Mouse (Mus musculus): Measurements from ENCODE around the gene Fxyd6.

Gene Fxyd6

DNA sequence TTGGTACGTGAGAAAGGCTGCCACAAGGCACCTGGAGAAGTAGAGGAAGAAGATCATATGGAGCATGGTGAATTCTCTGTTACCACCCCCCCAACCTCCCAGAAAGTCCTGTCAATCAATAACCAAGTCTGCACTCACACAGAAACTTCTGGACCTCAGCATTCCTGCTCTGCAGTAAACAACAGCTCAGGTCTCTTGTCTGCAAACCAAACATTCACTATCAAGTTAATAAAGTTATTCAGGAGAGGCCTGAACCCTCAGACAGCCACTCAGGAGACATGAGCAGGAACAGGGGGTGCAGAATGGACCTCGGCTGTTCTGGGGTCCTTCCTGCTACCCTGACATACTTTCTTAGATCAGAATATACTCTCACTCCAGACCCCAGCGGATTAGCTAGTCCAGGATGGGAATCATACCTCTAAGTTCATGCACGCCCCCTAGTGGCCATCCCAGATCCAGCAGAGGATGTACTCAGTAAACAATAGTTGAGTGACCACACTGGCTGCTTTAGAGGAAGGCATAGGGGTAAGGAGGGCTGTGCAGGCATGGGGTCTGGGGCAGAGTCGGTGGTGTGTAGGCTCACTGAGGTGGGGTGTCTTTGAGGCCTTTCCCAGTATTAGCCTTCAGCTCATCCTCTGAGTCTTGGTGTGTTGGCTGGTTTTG, 43.6 kb downstream of the Fxyd6 start:
- peak in 1 of 2 experiments; percentile 38 for DNase-seq

DNA sequence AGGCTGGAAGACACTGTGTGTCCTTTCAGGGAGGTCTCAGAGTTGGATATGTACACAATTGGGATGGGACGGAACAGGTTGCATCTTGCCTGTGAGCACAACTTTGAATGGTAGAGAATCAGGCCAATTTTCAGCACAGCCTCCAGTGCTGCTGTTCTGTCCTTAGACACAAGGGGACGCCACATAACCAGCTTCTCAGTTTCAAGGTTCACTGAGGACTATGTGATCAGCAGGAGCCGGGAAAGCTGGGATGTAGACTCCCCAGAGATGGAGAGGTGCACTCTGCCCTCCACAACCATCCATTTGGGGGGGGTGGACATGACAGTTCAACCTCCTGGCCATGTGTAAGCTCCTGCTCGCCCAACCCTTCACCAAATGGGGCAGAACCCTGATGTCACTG, 45.9 kb downstream of the Fxyd6 start:
- peak in 1 of 2 experiments; percentile 56 for DNase-seq

DNA sequence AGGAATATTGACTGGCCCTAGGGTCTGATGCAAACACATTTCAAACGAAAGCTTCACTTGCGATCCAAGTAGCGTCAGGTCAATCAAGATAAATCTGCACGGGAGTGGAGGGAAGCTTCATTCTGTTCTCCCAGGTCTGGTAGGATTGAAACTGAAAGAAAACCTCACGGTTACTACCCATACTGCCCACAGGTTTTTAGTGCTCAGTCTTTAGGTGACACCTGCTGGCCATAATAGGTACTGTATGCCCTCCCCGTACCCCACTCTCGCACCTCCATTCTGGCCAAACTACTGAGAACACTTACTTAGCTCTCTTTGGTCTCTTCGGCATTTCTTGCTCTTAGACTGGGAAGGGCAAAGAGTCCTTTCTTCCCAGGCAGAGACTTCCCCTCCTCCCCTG, 47.3 kb downstream of the Fxyd6 start:
- DNase-seq, result peak in 1 of 2 experiments; percentile 64

DNA sequence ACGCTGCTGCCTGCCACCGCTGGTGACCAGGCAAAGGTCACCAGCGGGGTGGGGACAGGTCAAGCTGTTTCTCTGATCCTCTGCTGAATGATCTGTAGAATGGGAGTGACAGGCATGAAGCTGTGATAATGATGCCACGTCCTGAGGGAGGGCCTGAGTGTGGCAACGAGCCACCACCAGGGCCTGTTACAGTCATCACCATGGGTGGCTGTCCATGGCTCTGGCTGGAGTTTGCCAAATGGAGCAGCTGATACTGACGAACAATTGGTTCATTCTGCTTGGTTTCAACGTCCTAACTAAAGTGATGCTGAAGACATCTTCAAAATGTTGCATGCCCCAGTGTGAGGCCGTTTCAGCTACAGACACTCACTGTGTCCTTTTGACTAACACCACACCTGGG, 48.3 kb downstream of the Fxyd6 start:
- DNase-seq, result no peak

DNA sequence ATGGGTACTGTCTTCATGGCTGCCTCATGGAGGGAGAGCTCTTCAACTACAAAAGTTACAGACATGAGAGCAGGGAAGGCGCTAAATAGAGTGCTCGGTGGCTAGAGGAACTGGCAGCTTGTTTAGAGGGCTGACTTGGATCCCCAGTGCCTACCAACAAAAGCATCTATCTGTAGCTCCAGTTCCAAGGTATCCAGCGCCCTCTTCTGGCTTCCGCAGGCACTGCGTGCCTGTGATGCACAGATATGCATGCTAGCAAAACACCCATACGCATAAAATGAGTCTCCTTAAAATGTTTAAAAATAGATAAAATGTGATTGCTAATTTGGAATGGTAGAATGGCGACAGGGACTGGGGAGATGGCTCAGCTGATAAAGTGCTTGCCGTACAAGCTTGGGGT, 51.2 kb downstream of the Fxyd6 start:
- no peak for DNase-seq

DNA sequence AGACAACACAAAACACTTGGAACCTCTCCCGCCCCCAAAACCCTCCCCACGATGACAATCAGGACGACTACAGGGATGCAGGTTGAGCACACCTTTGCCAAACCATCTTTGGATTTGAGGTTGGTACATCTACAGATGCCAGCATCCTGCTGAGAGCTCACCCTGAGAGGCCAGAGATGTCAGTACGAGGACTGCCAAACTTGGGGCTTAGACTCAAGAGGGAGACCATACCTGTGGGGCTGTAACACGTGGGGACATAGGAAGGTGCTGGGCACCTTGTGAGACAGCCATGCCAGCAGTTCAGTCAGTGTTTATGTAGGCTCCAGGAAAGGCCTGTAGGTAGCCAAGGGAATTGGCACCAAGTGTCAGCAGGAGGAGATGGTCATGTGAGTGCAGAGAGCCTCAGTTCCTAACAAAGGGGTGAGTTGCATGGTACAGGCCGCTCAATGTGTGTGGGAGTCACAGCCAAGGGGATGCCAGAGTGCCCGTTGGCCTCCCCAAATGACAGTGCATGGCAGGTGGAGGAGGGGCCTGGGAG, 52.8 kb downstream of the Fxyd6 start:
- no peak for DNase-seq

DNA sequence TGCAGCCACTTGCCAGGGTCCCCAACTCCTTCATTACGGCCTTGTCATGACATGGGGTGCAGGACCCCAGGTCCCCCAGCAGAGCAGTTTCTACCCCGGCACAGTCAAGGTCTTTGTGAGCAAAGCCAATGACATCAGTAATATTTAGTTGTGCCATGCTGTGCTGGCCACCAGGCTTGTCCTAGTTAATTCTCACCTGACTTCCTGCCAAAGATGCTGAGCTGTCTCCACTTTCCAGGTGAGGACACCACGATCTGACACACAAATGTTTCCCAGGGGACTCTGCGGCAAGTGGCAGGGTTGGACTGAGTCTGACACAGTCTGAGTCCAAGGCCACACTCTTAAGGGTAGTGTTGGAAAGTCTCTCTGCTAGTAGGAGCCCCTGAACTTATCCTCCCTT, 56.5 kb downstream of the Fxyd6 start, which contains the start of gene Dscaml1:
TSS of gene Dscaml1 (plus strand) at position 173 of the 400 bp plus-strand sequence.
- no peak for DNase-seq

DNA sequence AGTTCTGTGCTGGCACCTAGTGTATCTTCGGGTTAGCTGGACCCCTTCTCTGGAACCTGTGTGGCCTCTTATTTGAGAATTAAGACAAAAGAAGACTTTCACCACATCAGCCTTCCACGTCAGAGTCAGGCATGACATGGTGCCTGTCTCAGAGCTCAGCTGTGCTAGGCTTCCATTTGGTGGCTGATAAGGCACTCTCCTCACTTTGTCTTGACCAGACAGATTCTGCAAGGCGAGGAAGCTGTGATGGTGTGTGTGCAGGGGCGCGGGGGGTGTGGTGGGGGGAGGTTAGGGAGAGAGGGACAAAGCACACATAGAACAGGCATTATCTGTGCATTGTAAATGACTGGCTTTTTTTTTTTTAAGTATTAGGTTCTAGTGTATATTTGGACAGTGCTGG, 59.4 kb downstream of the Fxyd6 start:
- DNase-seq, result no peak

DNA sequence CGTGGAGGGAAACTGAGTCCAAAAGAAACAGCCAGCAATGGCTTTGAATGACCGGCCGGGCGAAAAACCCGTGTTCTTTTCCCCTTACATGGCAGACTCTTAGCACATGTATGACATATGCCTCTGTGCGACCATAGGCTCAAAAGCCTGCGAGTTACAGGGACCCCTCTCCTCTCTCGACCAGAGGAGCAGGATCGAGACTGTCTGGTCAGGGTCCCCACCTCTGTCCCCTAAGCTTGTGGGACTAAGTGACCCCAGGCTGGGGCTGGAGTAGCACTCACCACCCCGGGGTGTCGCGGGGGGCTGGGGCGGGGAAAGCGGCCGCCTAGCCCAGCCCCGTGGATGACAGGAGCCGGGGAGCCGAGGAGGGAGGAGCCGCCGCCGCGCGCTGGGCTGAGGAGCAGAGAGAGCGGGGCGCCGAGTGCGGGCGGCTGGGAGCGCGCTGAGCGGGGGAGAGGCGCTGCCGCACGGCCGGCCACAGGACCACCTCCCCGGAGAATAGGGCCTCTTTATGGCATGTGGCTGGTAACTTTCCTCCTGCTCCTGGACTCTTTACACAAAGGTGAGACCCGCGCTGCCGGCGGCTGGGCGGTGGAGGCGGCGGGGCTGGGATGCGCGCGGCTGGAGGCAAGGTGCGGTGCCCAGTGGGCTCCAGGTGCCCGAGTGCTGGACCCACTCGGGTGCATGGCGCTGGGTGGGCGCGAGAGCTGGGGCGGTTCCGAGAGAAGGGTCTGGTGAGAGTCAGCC, 60.1 kb downstream of the Fxyd6 start:
- no peak for DNase-seq

DNA sequence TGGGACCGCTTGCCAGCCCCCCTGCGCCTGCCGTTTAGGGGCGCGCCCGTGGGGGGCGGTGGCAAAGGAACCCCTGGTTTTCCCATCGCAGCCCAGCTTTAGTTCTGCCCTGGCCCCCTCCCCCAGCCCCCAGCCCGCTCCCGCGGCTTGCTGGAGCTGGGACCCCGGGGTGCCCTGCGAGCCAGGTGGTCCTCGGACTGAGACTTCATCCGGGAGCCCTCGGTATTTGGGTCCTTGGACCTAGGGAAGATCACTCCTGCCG, 60.6 kb downstream of the Fxyd6 start:
- no peak for DNase-seq

DNA sequence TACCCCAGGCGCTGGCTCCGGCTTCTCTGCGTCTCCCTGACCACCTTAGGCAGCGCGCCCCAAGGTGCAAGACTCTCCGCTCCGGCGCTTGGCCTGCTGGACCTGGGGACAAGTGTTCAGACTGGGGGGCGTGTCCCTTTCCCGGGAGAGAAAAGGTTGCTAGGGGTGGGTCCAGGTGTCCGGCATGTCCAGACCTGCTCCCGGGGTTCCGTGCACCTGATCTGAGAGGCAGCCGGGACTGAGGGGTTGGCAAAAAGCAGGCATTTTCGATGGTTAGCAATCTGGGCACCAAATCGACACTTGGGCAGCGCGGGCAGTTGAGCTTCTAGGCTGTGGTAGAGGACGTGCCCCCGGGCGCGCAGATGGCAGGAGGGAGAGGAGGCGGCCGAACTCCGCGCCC, 61.2 kb downstream of the Fxyd6 start:
- DNase-seq, result no peak

DNA sequence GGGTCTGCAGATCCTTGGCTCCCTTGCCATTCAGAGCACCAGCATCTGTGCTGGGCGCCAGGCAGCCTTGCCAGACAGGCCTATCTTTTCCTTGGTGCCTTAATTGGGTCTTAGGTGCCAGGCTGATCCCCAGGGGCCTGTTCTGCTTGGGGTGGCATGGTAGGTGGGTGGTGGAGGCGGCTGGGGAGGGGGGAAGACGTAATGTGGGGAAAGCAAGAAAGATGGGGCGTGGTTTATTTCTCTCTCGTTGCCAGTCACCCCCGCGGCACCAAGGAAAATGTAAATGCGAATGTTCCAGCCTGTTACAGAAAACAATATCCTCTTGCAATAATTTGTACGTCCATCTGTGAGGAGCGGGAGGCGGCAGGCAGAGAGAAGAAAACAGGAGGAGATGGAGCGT, 62.7 kb downstream of the Fxyd6 start:
- no peak for DNase-seq

DNA sequence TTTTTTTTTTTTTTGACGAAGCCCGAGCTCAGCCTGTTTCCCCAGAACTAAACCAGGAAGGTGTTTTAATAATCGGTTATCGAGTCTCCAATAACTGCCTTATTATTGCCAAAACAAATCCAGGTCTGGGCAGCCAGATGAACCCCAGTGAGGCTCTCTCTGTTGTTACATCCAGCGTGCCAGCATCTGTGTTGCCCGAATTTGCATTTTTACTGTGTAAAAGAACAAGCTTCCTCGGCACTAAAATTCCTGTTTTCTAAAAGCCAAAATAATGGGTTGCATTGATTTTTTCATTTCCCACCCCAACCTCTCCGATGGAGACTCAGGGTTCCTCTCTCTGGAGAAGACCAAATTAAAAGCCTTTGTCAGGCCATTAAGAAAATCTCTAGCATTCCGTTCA, 63.1 kb downstream of the Fxyd6 start:
- DNase-seq, result no peak

DNA sequence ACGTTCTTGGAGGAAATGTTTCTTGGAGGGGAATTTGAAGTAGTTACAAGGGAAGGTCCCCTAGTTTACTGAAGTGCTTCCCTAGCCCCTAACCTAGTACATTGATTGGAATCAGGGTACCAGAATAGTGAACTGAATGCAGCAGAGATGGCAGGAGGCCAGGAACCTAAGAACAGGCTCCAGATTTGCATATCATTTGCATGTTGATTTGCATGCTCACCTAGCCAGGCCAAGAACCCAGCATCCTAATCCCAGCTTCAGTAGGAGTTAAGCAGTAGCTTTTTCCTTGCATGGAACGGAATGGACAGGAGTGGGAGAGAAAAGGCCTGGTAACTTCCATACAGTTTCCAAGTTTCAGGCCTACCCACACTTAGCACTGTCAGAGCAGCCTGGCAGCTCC, 64.2 kb downstream of the Fxyd6 start:
- no peak for DNase-seq

DNA sequence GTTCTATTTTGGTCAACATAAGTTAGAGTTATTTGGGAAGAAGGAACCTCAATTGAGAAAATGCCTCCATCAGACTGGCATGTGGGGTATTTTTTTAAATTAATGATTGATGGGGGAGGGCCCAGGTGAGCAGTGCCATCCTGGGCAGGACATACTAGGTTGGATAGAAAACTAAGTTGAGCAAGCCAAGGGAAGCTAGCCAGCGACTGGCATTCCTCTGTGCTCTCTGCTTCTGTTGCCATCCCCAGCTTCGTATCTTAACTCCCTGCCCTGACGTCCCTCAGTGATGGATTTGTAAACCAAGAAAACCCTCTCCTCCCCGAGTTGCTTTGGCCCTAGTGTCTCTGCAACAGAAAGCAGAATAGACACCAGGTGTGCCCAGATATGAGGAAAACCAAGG, 69.0 kb downstream of the Fxyd6 start:
- no peak for DNase-seq

DNA sequence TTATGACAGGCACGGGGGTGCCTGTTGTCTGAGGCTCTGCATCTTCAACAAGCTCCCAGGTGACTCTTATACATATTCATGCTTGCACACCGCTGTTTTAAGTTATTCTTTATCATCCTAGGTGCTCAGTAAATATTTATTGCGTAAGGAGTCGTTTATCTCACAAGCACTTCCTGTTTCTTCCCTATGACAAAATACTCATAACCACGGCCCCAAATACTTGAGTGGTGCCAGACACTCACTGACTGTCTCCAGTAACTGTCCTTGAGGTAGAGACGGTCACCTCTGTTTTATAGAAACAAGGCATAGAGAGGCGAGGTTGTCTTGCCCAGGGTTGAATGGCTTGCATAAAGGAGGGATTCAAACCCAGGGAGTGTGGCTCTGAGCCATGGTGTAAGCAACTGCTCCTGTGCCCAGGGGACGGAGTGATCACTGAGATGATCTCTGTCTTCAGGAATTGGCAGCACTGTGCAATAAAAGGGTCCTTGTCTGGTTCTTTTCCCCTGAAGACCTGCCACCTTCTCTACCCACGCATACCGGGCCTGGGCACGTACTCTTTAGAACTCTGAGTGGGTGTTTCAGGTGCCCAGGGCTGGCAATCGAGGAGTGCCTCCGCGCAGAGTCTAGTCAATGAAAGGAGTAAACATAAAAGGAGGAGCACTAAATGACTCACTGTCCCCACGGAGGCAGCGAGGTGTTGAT, 70.2 kb downstream of the Fxyd6 start:
- DNase-seq, result no peak

DNA sequence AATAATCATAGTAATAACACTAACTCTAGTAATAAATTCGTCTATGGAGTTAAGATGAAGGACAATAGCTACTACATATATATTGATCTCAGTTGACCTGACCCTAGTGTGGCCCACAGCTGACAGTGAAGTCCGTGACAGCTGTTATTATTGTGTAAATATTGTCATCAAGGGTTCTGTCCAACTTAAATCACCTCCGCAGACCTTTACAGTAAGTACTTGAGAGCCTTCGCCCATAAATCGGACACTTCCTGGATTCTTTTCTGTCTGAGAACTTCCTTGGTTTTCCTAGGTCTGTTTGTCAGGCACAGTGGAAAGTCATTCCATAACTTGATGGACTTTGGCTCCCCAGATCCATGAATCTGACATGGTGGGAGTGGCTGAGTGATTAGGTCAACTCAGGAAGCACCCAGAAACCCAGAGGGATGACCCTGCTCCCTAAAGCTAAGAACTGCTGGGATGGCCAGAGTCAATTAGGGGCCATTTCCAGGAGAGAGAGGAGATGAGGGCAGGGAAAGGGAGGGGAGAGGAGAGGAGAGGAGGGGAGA, 74.3 kb downstream of the Fxyd6 start:
- no peak for DNase-seq
